ENCODE assay signal across 8 mouse cellular contexts in the genomic region with DNA sequence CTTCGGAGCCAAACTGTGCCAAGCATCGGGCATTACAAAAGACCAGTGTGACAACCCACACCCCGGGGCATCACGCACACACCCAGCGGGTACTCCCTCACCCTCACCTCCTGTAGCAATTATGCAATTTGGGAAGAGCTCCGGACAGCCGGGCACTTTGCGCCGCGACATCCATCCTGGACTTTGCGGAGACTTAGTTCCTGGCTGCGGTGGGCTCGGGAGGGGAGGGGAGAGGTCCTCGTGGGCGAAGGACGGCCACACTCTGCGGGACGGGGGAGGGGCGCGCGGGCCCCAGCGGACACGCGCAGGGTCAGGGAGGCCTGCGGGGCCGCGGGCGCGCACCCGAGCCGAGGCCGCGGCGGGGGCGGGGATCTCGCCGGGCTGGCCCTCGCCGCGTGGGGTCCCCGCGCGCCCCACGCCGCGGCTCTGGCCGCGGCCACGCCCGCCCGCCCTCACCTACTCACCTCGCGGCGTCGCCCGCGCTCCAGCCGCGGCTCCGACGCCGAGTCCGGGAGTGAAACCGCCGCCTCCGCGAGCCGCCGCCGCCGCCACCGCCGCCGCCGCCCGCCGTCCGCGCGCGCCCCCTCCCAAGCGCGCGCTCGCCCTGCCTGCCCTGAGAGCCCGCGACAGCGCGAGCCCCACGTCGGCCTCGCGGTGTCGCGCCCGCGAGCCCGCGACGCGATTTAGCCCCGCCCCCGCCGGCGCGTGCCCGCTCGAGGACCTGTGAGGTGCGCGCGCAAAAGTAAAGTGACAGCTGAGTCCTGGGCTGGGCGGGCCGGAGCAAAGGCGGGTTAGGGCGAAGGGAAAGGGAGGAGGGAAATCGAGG. TPM values are rescaled to one million over a fixed set of nuclear protein-coding genes. Genes with fewer than 3 reads are reported as not detected.
DNase-seq lines count a peak whose midpoint lies in the region; ATAC-seq lines count a peak whose summit lies in the region.

No protein-coding gene starts in this region.

- peak overlapping the region; percentile 75 for H3K9ac ChIP-seq in forebrain, embryonic 12.5 days
- peak overlapping the region; percentile 86 for H3K9ac ChIP-seq in heart, embryonic 16.5 days (ENCODE audit: low read length)
- peak overlapping the region; percentile 69 for H3K9ac ChIP-seq in liver, embryonic 13.5 days
- peak overlapping the region; percentile 19 for H3K9ac ChIP-seq in stomach, embryonic 15.5 days

- H3K27me3 ChIP-seq in forebrain, embryonic 12.5 days = no peaks in the 10 kb centered on the region
- no peaks in the 10 kb centered on the region for H3K27me3 ChIP-seq in heart, embryonic 16.5 days (ENCODE audit: control insufficient read depth, insufficient read depth, low read length)
- H3K27me3 ChIP-seq in liver, embryonic 13.5 days = peaks cover 4% of the 10 kb centered on the region
- no peaks in the 10 kb centered on the region for H3K27me3 ChIP-seq in stomach, embryonic 15.5 days (replicated peaks)

- under 1% methylated on average over 98 of the region's 116 CpGs for WGBS in forebrain, embryonic 12.5 days
- WGBS in heart, embryonic 16.5 days = under 1% methylated on average over 65 of the region's 116 CpGs
- 1% methylated on average over 58 of the region's 116 CpGs for WGBS in liver, embryonic 13.5 days (ENCODE audit: insufficient replicate concordance)
- under 1% methylated on average over 74 of the region's 116 CpGs for WGBS in stomach, embryonic 15.5 days

- DNase-seq in CD4-positive helper T cell, adult 2 months (ENCODE audit: low read depth, low spot score) = peak; percentile 89
- peak; percentile 13 for DNase-seq in c-Kit-negative CD71-positive TER-119-positive erythroid progenitor cells, embryonic 14.5 days (ENCODE audit: low read depth, low spot score)
- DNase-seq in kidney, postnatal 25 days = peak; percentile 94 to 96
- DNase-seq in liver, embryonic 13.5 days = peak; percentile 81
- DNase-seq in natural killer cell, adult 2 months (ENCODE audit: low spot score in 2 of 2) = peak; percentile 37 to 57

- H3K27ac ChIP-seq in forebrain, embryonic 12.5 days = peak overlapping the region; percentile 70
- peak overlapping the region; percentile 65 for H3K27ac ChIP-seq in heart, embryonic 16.5 days (ENCODE audit: low read length)
- no peak overlapping the region for H3K27ac ChIP-seq in liver, embryonic 13.5 days
- H3K27ac ChIP-seq in stomach, embryonic 15.5 days = peak overlapping the region; percentile 51; the same call in 1 of the 2 replicates

- peak overlapping the region; percentile 65 for H3K4me3 ChIP-seq in forebrain, embryonic 12.5 days (replicated peaks)
- peak overlapping the region; percentile 64 for H3K4me3 ChIP-seq in heart, embryonic 16.5 days (ENCODE audit: low read length)
- peak overlapping the region; percentile 63 for H3K4me3 ChIP-seq in liver, embryonic 13.5 days (replicated peaks)
- H3K4me3 ChIP-seq in stomach, embryonic 15.5 days (replicated peaks) = peak overlapping the region; percentile 57

- no peaks in the 10 kb centered on the region for H3K36me3 ChIP-seq in forebrain, embryonic 12.5 days (replicated peaks)
- no peaks in the 10 kb centered on the region for H3K36me3 ChIP-seq in heart, embryonic 16.5 days (ENCODE audit: control insufficient read depth, insufficient read depth)
- H3K36me3 ChIP-seq in liver, embryonic 13.5 days = no peaks in the 10 kb centered on the region
- H3K36me3 ChIP-seq in stomach, embryonic 15.5 days = no peaks in the 10 kb centered on the region

- H3K9me3 ChIP-seq in forebrain, embryonic 12.5 days = no peaks in the 10 kb centered on the region
- no peaks in the 10 kb centered on the region for H3K9me3 ChIP-seq in heart, embryonic 16.5 days (replicated peaks; ENCODE audit: control insufficient read depth, low read length)
- H3K9me3 ChIP-seq in liver, embryonic 13.5 days (replicated peaks) = no peaks in the 10 kb centered on the region
- H3K9me3 ChIP-seq in stomach, embryonic 15.5 days = no peaks in the 10 kb centered on the region

- peak overlapping the region; percentile 58 for H3K4me2 ChIP-seq in forebrain, embryonic 12.5 days
- H3K4me2 ChIP-seq in heart, embryonic 16.5 days (ENCODE audit: low read depth, low read length) = peak overlapping the region; percentile 79
- peak overlapping the region; percentile 72 for H3K4me2 ChIP-seq in liver, embryonic 13.5 days
- peak overlapping the region; percentile 85 for H3K4me2 ChIP-seq in stomach, embryonic 15.5 days

- ATAC-seq in forebrain, embryonic 12.5 days (ENCODE audit: low FRiP score) = peak; percentile 93
- ATAC-seq in heart, embryonic 16.5 days (replicated peaks; ENCODE audit: extremely low read depth, insufficient read depth, low FRiP score) = peak; percentile 91
- peak; percentile 89 for ATAC-seq in liver, embryonic 13.5 days (ENCODE audit: low read depth)
- ATAC-seq in stomach, embryonic 15.5 days (ENCODE audit: insufficient read depth, low FRiP score, low read depth) = peak; percentile 93

- peaks cover 6% of the 10 kb centered on the region; the same call in 1 of the 2 replicates for H3K4me1 ChIP-seq in forebrain, embryonic 12.5 days
- no peaks in the 10 kb centered on the region; the same call in 1 of the 2 replicates for H3K4me1 ChIP-seq in heart, embryonic 16.5 days (ENCODE audit: control insufficient read depth, insufficient read depth, low read length)
- no peaks in the 10 kb centered on the region for H3K4me1 ChIP-seq in liver, embryonic 13.5 days (replicated peaks)
- H3K4me1 ChIP-seq in stomach, embryonic 15.5 days = no peaks in the 10 kb centered on the region

RNA-seq across cellular contexts. Expression of a gene that starts 0.7 kb away (rescaled TPM):
- polyA plus RNA-seq in forebrain, embryonic 12.5 days (2016; fragmentation: Nextera tagmentation; extraction: Ambion mirVana) = 56.2 and 65.7 TPM in 2 replicates
- polyA plus RNA-seq in heart, embryonic 16.5 days (2015; fragmentation: Nextera tagmentation; extraction: Ambion mirVana) = 35.2 and 42.7 TPM in 2 replicates
- 6.5 and 6.7 TPM in 2 replicates for polyA plus RNA-seq in liver, embryonic 13.5 days (2015; fragmentation: Nextera tagmentation; extraction: Ambion mirVana)
- 65.6 and 66.4 TPM in 2 replicates for polyA plus RNA-seq in stomach, embryonic 15.5 days (2015; fragmentation: Nextera tagmentation; extraction: Ambion mirVana)

Comparison
In these comparisons a context has a peak if more than half of its experiments do, and no peak if none do; other contexts are left out.
1. DNase-seq: peak in every context shown above with its lines; median percentile 95 in kidney, postnatal 25 days; 89 in CD4-positive helper T cell, adult 2 months; 81 in liver, embryonic 13.5 days; 47 in natural killer cell, adult 2 months; 13 in c-Kit-negative CD71-positive TER-119-positive erythroid progenitor cells, embryonic 14.5 days.
2. H3K9ac ChIP-seq: peak in every context shown above with its lines; median percentile 86 in heart, embryonic 16.5 days; 75 in forebrain, embryonic 12.5 days; 69 in liver, embryonic 13.5 days; 19 in stomach, embryonic 15.5 days.